Mouse (Mus musculus) intestine, embryonic 14.5 days (tissue): ENCODE measurements around the gene Pip4p1. TPM values are rescaled to one million over a fixed set of nuclear protein-coding genes. Genes with fewer than 3 reads are reported as not detected.
A peak's percentile ranks its signal among the peaks of the same experiment; 100 is the strongest.
"Not testable (repeated sequence)": the region's sequence is repeated elsewhere in the genome, so short reads cannot be mapped to it uniquely, and the experiment has no call there.

Source experiments
- ATAC-seq: fragments of 200-750 bp; cut with Nextera tagmentation; replicated peaks from 2 replicates; pipeline ENCODE4 v1.8.0; 2017; ENCODE audit warnings: low read depth, moderate number of reproducible peaks, moderate TSS enrichment, moderate library complexity; ENCODE audit not compliant: low FRiP score, low TSS enrichment
- DNase-seq: peaks from one replicate; pipeline ENCODE4 v3.0.0-alpha.2; 2018; ENCODE audit warnings: low spot score
- H3K27ac ChIP-seq: fragments of 300-500 bp; sonication (generic); 2 replicates; pipeline ENCODE4 v1.5.1; 2014; ENCODE audit warnings: low read depth, mild to moderate bottlenecking, control low read depth
- H3K27me3 ChIP-seq: fragments of 300-500 bp; sonication (generic); replicated peaks from 2 replicates; pipeline ENCODE4 v1.6.1; 2014; ENCODE audit warnings: low read length, control low read depth; ENCODE audit not compliant: control insufficient read depth, insufficient read depth
- H3K36me3 ChIP-seq: fragments of 300-500 bp; sonication (generic); 2 replicates; pipeline ENCODE4 v1.6.1; 2014; ENCODE audit warnings: low read length, control low read depth; ENCODE audit not compliant: control insufficient read depth, insufficient read depth
- H3K4me1 ChIP-seq: fragments of 300-500 bp; sonication (generic); replicated peaks from 2 replicates; pipeline ENCODE4 v1.6.1; 2014; ENCODE audit warnings: low read length, control low read depth, mixed read lengths; ENCODE audit not compliant: control insufficient read depth, insufficient read depth
- H3K4me2 ChIP-seq: fragments of 300-500 bp; sonication (generic); 2 replicates; pipeline ENCODE4 v1.6.1; 2014; ENCODE audit warnings: low read length
- H3K4me3 ChIP-seq: fragments of 300-500 bp; sonication (generic); 2 replicates; pipeline ENCODE4 v1.5.1; 2014; ENCODE audit warnings: low read depth, low read length, control low read depth, mixed read lengths
- H3K9ac ChIP-seq: fragments of 300-500 bp; sonication (generic); 2 replicates; pipeline ENCODE4 v1.6.1; 2014; ENCODE audit warnings: mild to moderate bottlenecking, low read length
- H3K9me3 ChIP-seq: fragments of 300-500 bp; sonication (generic); 2 replicates; pipeline ENCODE4 v1.6.1; 2016; ENCODE audit warnings: low read length, control low read depth; ENCODE audit not compliant: control insufficient read depth
- WGBS: fragments of 180-500 bp; shearing (Covaris S2); extraction: QIAGEN DNeasy Blood & Tissue Kit; methylation state at CpG from one replicate; pipeline ENCODE4 v1.1.7; 2014; 5-methylcytosine and 5-hydroxymethylcytosine counted together
- polyA plus RNA-seq: library from polyadenylated mRNA; unstranded; fragments of >200 nt; fragmentation: Nextera tagmentation; extraction: Ambion mirVana; gene quantifications from 2 replicates; pipeline ENCODE4 v1.2.1, GENCODE M21; 2014

Gene Pip4p1
- polyA plus RNA-seq, 1 experiment from 2014 or later, result 55.8 TPM

DNA sequence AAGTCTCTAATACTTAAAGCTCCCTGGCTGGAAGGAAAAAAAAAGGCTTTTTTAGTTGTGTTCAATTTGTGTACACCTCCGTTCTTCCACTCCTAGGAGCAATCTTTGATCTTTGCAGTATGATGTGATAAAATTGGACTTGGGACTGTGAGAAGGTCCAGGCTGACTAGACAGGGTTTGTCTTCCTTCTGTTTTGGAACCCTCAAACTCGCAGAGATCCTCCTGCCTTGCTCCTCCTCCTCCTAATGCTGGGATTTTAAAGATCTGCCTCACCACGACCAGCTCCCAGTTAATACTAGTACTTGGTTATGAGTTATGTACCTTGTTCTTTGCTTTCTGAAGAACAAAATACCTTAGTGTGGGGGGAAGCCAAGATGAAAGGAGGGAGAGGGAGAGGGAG, 14.9 kb upstream of the Pip4p1 start:
- Histone ChIP-seq H3K4me2 (peak overlapping the region; percentile 60), H3K4me3 (peak overlapping the region; percentile 56)
- 27% methylated on average over 3 of the region's 3 CpGs for WGBS
- DNase-seq, H3K36me3 ChIP-seq, H3K27ac ChIP-seq, H3K4me1 ChIP-seq, H3K9me3 ChIP-seq, ATAC-seq, H3K27me3 ChIP-seq, H3K9ac ChIP-seq: not testable (repeated sequence)

- not testable (repeated sequence) for H3K4me1 ChIP-seq, DNase-seq, H3K27me3 ChIP-seq, H3K36me3 ChIP-seq, H3K9me3 ChIP-seq, ATAC-seq
- peak overlapping the region; percentile 56 for H3K4me3 ChIP-seq
- 4% methylated on average over 6 of the region's 6 CpGs for WGBS
- H3K9ac ChIP-seq, result peak overlapping the region; percentile 58
- peak overlapping the region; percentile 78; the same call in 1 of the 2 replicates for H3K27ac ChIP-seq
- H3K4me2 ChIP-seq, result peak overlapping the region; percentile 60
Observed at GRCm38 (mm10) chr14:50945081-50945480, 14.4 kb upstream of the Pip4p1 start.

GRCm38 (mm10) chr14:50944668-50945033, 14.0 kb upstream of the Pip4p1 start:
- not testable (repeated sequence) for H3K4me1 ChIP-seq, H3K27me3 ChIP-seq, DNase-seq, H3K9me3 ChIP-seq, H3K36me3 ChIP-seq
- Histone ChIP-seq H3K4me2 (peak overlapping the region; percentile 60), H3K9ac (peak overlapping the region; percentile 58), H3K4me3 (peak overlapping the region; percentile 56), H3K27ac (peak overlapping the region; percentile 78)
- 0% methylated on average over 14 of the region's 15 CpGs for WGBS
- ATAC-seq, result peak; percentile 94

DNA sequence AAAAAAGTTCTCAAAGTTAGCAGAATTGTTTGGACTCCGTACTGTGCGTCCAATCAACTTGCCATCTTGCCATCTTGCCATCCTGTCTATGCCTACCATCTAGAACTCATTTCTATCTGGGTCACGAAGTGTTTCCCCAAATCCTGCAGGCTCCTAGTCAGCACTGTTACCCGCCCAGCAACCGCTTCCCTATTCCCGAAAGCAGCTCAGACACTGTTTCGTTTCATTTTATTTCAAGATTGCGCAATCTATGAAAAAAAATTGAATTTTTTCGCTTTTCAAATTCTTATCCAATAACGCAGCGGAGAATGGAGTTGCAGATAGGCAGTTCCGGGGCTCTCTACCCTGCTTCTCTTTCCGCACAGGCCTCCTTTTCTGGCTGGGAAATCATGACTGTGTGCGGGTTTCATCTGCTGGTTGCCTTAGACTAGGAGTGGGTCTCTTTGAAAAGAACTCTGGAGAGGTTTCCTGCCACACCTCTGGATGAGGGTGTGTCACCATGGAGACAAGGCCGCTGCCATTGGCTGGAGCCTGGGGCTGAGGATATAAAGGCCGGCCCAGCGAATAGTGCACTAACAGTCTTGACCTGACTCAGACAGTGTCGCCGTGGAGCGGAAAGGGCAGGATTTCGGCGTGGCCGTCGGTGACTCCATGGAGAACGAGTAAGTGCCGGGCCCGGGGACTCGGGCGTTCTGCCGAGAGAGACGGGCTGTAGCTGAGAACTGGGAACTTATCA, 13.4 kb upstream of the Pip4p1 start, which contains the start of gene Gm49342:
Gene Gm49342 (plus strand): TSS at position 586 of the 736 bp plus-strand sequence.
- WGBS, result 15% methylated on average over 31 of the region's 31 CpGs
- 0 out of 2 replicates have a peak, but pooled peaks cover 4% of the 10 kb centered on the region for H3K36me3 ChIP-seq
- H3K27ac ChIP-seq, result peak within 1 kb of the TSS; percentile 78
- H3K4me3 ChIP-seq, result peak within 1 kb of the TSS; percentile 56
- no peaks in the 10 kb centered on the region for H3K27me3 ChIP-seq
- H3K4me1 ChIP-seq, result no peaks in the 10 kb centered on the region; the same call in 1 of the 2 replicates
- peak within 1 kb of the TSS; percentile 58 for H3K9ac ChIP-seq
- peak; percentile 99 for ATAC-seq
- DNase-seq, result peak; percentile 98
- H3K4me2 ChIP-seq, result peak within 1 kb of the TSS; percentile 60
- no peaks in the 10 kb centered on the region for H3K9me3 ChIP-seq

DNA sequence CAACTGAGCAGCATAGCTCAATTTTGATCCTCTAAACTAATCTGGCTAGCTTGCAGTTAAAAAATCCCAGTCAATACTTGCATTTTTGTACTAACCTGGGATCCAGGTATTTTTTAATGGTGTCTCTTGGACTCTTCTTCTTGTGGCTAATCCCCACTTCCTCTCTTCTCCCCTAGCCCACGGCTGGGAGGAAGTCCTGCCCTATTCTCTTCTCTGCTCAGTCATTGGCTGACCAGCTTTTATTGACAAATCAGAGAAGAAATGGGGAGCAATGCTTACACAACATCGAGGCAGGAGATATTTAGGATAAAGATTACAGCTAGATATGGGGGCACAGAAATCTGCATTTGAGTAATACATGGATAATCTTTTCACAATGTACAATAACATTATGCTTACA, 8.3 kb upstream of the Pip4p1 start:
- Histone ChIP-seq H3K9me3 (no peaks in the 10 kb centered on the region), H3K36me3 (no peaks in the 10 kb centered on the region), H3K9ac (no peak overlapping the region), H3K4me1 (no peaks in the 10 kb centered on the region; the same call in 1 of the 2 replicates), H3K27me3 (no peaks in the 10 kb centered on the region), H3K4me3 (no peak overlapping the region), H3K4me2 (no peak overlapping the region), H3K27ac (no peak overlapping the region)
- ATAC-seq (no peak), DNase-seq (no peak)
- WGBS, result 36% methylated on average over 2 of the region's 2 CpGs

DNA sequence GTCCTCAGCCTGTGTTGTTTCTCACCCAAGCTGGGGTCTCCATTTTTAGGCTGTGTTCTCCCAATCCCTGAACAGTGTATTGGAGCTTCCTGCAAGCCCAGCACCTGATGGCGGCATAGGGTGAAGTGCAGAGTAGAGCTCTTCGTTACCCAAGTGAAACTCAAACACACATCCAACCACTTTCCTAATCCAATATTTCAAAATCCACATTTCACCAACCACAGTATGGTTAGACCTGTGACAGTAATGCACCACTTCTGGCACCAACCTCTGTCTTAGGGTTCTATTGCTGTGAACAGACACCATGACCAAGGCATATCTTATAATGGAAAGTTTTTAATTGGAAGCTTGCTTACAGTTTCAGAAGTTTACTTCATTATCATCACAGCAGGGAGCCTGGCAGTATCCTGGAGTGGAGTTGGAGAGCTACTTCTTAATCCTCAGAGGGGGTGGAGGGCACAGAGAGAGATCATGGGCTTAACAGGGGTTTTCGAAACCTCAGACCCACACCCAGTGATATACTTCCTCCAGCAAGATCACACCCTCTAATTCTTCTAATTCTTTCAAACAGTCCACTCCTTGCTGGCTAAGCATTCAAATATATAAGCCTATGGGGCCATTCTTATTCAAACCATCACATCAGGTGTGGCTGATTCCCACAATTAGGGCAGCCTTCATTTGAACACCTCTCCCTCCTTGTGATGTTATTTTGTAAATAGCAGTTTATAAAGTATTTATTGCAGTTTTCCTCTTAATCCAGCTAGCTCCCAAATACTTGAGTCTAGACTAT, 7.7 kb upstream of the Pip4p1 start:
- 93% methylated on average over 3 of the region's 3 CpGs for WGBS
- DNase-seq (no peak), ATAC-seq (no peak)
- no peak overlapping the region for H3K4me3 ChIP-seq
- H3K27me3 ChIP-seq, result no peaks in the 10 kb centered on the region
- no peak overlapping the region for H3K9ac ChIP-seq
- no peaks in the 10 kb centered on the region for H3K36me3 ChIP-seq
- no peaks in the 10 kb centered on the region for H3K4me1 ChIP-seq
- H3K4me2 ChIP-seq, result no peak overlapping the region
- no peak overlapping the region for H3K27ac ChIP-seq
- H3K9me3 ChIP-seq, result no peaks in the 10 kb centered on the region

DNA sequence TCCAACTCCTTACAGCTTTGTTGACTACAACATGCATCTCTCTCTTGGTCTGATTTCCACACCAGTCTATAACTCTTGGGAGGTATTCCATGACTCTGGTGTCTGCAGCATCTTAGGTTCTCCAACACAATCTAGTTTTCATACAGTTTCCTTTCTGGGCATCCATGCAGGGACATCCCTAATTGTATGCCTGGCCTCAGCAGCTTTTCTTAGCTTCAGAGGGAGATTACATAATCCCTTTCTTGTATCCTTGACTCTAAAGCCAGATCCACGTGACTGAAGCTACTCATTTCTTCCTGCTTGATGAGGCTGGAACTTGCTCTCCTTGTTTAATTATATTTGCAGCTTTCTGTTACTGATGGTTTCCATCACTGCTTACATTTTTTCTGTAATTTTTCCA, 6.0 kb upstream of the Pip4p1 start:
- H3K9ac ChIP-seq, result no peak overlapping the region
- no peak for ATAC-seq

GRCm38 (mm10) chr14:50931493-50932020, 901 bp upstream of the Pip4p1 start:
- DNase-seq (no peak), ATAC-seq (no peak)
- peak overlapping the region; percentile 87 for H3K4me3 ChIP-seq
- H3K9ac ChIP-seq, result peak overlapping the region; percentile 55
- peaks cover 31% of the 10 kb centered on the region for H3K36me3 ChIP-seq
- 12% methylated on average over 12 of the region's 12 CpGs for WGBS
- H3K9me3 ChIP-seq, result no peaks in the 10 kb centered on the region
- peak overlapping the region; percentile 64 for H3K4me2 ChIP-seq
- H3K27me3 ChIP-seq, result no peaks in the 10 kb centered on the region
- peak overlapping the region; percentile 90 for H3K27ac ChIP-seq
- H3K4me1 ChIP-seq, result peaks cover 10% of the 10 kb centered on the region

More for the DNA sequence above, 6.0 kb upstream of the Pip4p1 start:
- H3K4me3 ChIP-seq, result no peak overlapping the region
- H3K27me3 ChIP-seq, result no peaks in the 10 kb centered on the region
- no peak for DNase-seq
- no peaks in the 10 kb centered on the region for H3K9me3 ChIP-seq
- H3K36me3 ChIP-seq, result no peaks in the 10 kb centered on the region
- WGBS, result 62% methylated on average over 1 of the region's 1 CpGs
- H3K4me1 ChIP-seq, result no peaks in the 10 kb centered on the region; the same call in 1 of the 2 replicates
- H3K27ac ChIP-seq, result no peak overlapping the region
- no peak overlapping the region for H3K4me2 ChIP-seq
